Mouse (Mus musculus) erythroblast, adult 5-6 weeks (primary cell): ENCODE data around the gene Tollip. TPM values are rescaled to one million over a fixed set of nuclear protein-coding genes. Genes with fewer than 3 reads are reported as not detected.

Source experiments
- total RNA-seq, 2 experiments: library from RNA; stranded (forward) in 1 of 2; stranded (reverse) in 1 of 2; fragments of 150-400 nt in 1 of 2; fragments of 200-764, 138-1000 nt in 1 of 2; gene quantifications; 2 replicates each; pipeline versions ENCODE4 v1.2.3 to v1.2.4; 2015 to 2017; ENCODE audit warnings: low replicate concordance in 2 of 2

Tollip gene
- total RNA-seq, 2 experiments from 2014 or later: 7.3 to 19.4 TPM

Other genes starting within 250 kb of the Tollip start
- gene Muc2, start 228.2 kb downstream of the Tollip start, total RNA-seq (2015; ENCODE audit: low replicate concordance): 1.3 TPM in 1 of 2 replicates, not detected in the other
- 0.26 and 0.28 TPM in 2 replicates for gene Muc2, start 228.2 kb downstream of the Tollip start, total RNA-seq (2017; ENCODE audit: low replicate concordance)
- gene Muc5ac, start 129.5 kb downstream of the Tollip start, total RNA-seq (2015; ENCODE audit: low replicate concordance): not detected in 2 replicates
- 0.09 TPM in 1 of 2 replicates, not detected in the other for gene Muc5ac, start 129.5 kb downstream of the Tollip start, total RNA-seq (2017; ENCODE audit: low replicate concordance)
- gene Muc5b, start 79.4 kb downstream of the Tollip start, total RNA-seq (2015; ENCODE audit: low replicate concordance): not detected in 2 replicates
- gene Muc5b, start 79.4 kb downstream of the Tollip start, total RNA-seq (2017; ENCODE audit: low replicate concordance): not detected in 2 replicates
- gene Brsk2, start 31.2 kb upstream of the Tollip start, total RNA-seq (2015; ENCODE audit: low replicate concordance): not detected in 2 replicates
- not detected in 2 replicates for gene Brsk2, start 31.2 kb upstream of the Tollip start, total RNA-seq (2017; ENCODE audit: low replicate concordance)
- 67.1 and 69.6 TPM in 2 replicates for gene Mob2, start 142.6 kb upstream of the Tollip start, total RNA-seq (2015; ENCODE audit: low replicate concordance)
- gene Mob2, start 142.6 kb upstream of the Tollip start, total RNA-seq (2017; ENCODE audit: low replicate concordance): 75.1 and 76.9 TPM in 2 replicates
- gene Dusp8, start 177.3 kb upstream of the Tollip start, total RNA-seq (2015; ENCODE audit: low replicate concordance): 13.3 and 22.2 TPM in 2 replicates
- gene Dusp8, start 177.3 kb upstream of the Tollip start, total RNA-seq (2017; ENCODE audit: low replicate concordance): 14.7 and 15.9 TPM in 2 replicates
- not detected in 2 replicates for gene Gm45618, start 202.2 kb upstream of the Tollip start, total RNA-seq (2015; ENCODE audit: low replicate concordance)
- not detected in 2 replicates for gene Gm45618, start 202.2 kb upstream of the Tollip start, total RNA-seq (2017; ENCODE audit: low replicate concordance)
- gene Gm39115, start 217.5 kb upstream of the Tollip start, total RNA-seq (2015; ENCODE audit: low replicate concordance): not detected in 2 replicates
- not detected in 2 replicates for gene Gm39115, start 217.5 kb upstream of the Tollip start, total RNA-seq (2017; ENCODE audit: low replicate concordance)
- gene Gm45337, start 226.1 kb upstream of the Tollip start, total RNA-seq (2015; ENCODE audit: low replicate concordance): not detected in 2 replicates
- gene Gm45337, start 226.1 kb upstream of the Tollip start, total RNA-seq (2017; ENCODE audit: low replicate concordance): not detected in 2 replicates
- not detected in 2 replicates for gene Gm29735, start 238.6 kb upstream of the Tollip start, total RNA-seq (2015; ENCODE audit: low replicate concordance)
- not detected in 2 replicates for gene Gm29735, start 238.6 kb upstream of the Tollip start, total RNA-seq (2017; ENCODE audit: low replicate concordance)
- gene Gm4553, start 247.2 kb upstream of the Tollip start, total RNA-seq (2015; ENCODE audit: low replicate concordance): not detected in 2 replicates
- not detected in 2 replicates for gene Gm4553, start 247.2 kb upstream of the Tollip start, total RNA-seq (2017; ENCODE audit: low replicate concordance)